Mouse (Mus musculus) C2C12 (cell line): ENCODE data around the gene Fam122c. TPM values are rescaled to one million over a fixed set of nuclear protein-coding genes. Genes with fewer than 3 reads are reported as not detected.
A peak's percentile ranks its signal among the peaks of the same experiment; 100 is the strongest.

ENCODE experiments used
- H3K27me3 ChIP-seq: one replicate; pipeline ENCODE4 v1.6.1; 2011; ENCODE audit not compliant: control insufficient read depth, insufficient read depth, insufficient read length
- H3K36me3 ChIP-seq: one replicate; pipeline ENCODE4 v1.6.1; 2011; ENCODE audit not compliant: control insufficient read depth, insufficient read depth
- H3K4me3 ChIP-seq: one replicate; pipeline ENCODE4 v1.5.1; 2011; ENCODE audit warnings: mild to moderate bottlenecking, control low read depth; ENCODE audit not compliant: poor library complexity, insufficient read depth, severe bottlenecking
- H3K79me2 ChIP-seq: one replicate; pipeline ENCODE4 v1.6.1; 2011; ENCODE audit not compliant: control insufficient read depth, insufficient read depth
- H3K79me3 ChIP-seq: one replicate; pipeline ENCODE4 v1.6.1; 2011; ENCODE audit warnings: low read depth, control low read depth
- H3ac ChIP-seq: one replicate; pipeline ENCODE3; 2011; ENCODE audit warnings: low read depth; ENCODE audit not compliant: control insufficient read depth, insufficient read length
- CEBPB ChIP-seq: IDR thresholded peaks from one replicate; pipeline ENCODE4 v1.6.1; 2011; ENCODE audit warnings: low read depth, mild to moderate bottlenecking, control low read depth, moderate library complexity
- CTCF ChIP-seq: IDR thresholded peaks from one replicate; pipeline ENCODE4 v1.5.1; 2011; ENCODE audit not compliant: control insufficient read depth, insufficient read depth, insufficient read length
- FOSL1 ChIP-seq: IDR thresholded peaks from one replicate; pipeline ENCODE4 v1.8.0; 2011; ENCODE audit warnings: mild to moderate bottlenecking, low read length; ENCODE audit not compliant: poor library complexity, insufficient read depth, severe bottlenecking
- MAX ChIP-seq: IDR thresholded peaks from one replicate; pipeline ENCODE4 v1.6.1; 2011; ENCODE audit warnings: mild to moderate bottlenecking, control low read depth
- MYOD1 ChIP-seq: IDR thresholded peaks from one replicate; pipeline ENCODE4 v1.6.1; 2011; ENCODE audit warnings: low read depth; ENCODE audit not compliant: control insufficient read depth, insufficient read length
- MYOG ChIP-seq: IDR thresholded peaks from one replicate; pipeline ENCODE4 v1.6.1; 2011; ENCODE audit not compliant: control insufficient read depth, insufficient read length; ENCODE audit errors: extremely low read depth
- USF1 ChIP-seq: IDR thresholded peaks from one replicate; pipeline ENCODE4 v1.6.1; 2011; ENCODE audit warnings: low read depth, mild to moderate bottlenecking, control low read depth, moderate library complexity
- long read RNA-seq, 2 experiments: library from polyadenylated mRNA; unstranded; transcript quantifications; one replicate each; pipeline ENCODE4 v2.0.0; 2019 to 2020
- polyA plus RNA-seq: library from polyadenylated mRNA; unstranded; fragments of >200 nt; fragmentation: generic; extraction: Trizol; gene quantifications from one replicate; pipeline ENCODE4 v1.2.1, GENCODE M21; 2012; ENCODE audit warnings: missing spikeins

Fam122c gene
- polyA plus RNA-seq: not detected
- long read RNA-seq, experiment 1: 0 reads
- long read RNA-seq, experiment 2: 0 reads

DNA sequence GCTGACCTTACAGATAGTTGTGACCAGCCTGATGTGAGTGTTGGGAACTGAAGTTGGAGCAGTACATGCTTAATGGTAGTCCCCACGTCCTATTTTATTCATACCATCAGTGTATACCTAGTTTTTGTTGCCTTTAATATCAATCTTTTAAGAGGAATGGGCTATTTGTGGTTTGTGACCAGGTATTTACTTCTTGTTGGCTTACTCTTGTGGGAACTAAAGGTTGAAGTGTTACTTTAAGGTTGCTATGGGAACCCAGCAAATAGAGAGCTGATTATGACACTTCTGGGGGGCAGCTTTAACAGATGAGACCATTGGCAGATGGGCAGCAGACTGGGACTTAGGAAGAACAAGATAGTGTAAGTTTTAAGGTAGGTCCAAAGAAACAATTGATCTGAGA lies at the start of gene Fam122c:
Gene Fam122c (plus strand): TSS at position 301 of the 400 bp plus-strand sequence.
- no peaks in the 10 kb centered on the region for H3K27me3 ChIP-seq
- H3K4me3 ChIP-seq: no peak within 1 kb of the TSS
- no peaks in the 10 kb centered on the region for H3K79me2 ChIP-seq
- H3K36me3 ChIP-seq: no peaks in the 10 kb centered on the region
- no peaks in the 10 kb centered on the region for H3K79me3 ChIP-seq
- TF ChIP-seq CTCF: no peak
- no peak for TF ChIP-seq MYOG
- TF ChIP-seq CEBPB: no peak
- TF ChIP-seq MYOD1: no peak
- no peak for TF ChIP-seq FOSL1
- TF ChIP-seq MAX: no peak
- no peak within 1 kb of the TSS for H3ac ChIP-seq

DNA sequence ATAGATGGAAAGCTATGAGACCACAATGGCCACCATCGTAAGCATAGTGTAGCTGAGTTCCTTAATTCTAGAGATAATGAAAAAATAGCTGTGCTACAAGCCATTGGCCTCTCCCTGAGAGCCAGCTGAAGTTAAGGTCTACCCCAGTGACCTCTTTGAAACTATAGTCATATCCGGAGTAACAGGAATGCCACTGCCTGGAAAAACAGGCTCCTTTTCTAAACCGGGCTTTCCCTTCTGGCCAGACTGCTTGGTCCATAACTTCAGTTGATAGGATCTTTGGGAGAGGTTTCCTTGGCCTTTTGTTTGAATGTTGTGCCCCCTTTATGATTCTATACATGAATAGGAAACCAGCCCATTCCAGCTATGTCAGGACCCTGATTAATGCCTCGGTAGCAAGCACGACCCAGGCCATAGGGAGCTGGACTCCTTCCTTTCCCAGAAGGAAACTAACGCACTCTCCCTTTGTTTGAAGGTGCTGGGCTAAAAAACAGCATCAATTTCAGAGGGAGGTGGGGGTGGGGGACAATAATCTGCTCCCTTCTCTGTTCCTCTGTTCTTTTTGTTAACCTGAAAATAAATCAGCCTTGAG lies 48.8 kb upstream of the Fam122c start:
- Histone ChIP-seq H3K27me3 (no peaks in the 10 kb centered on the region), H3K36me3 (no peaks in the 10 kb centered on the region), H3K79me2 (no peaks in the 10 kb centered on the region), H3ac (no peak overlapping the region), H3K79me3 (no peaks in the 10 kb centered on the region), H3K4me3 (no peak overlapping the region)
- no peak for TF ChIP-seq MAX
- TF ChIP-seq MYOG: no peak
- no peak for TF ChIP-seq MYOD1
- no peak for TF ChIP-seq CEBPB
- no peak for TF ChIP-seq FOSL1
- TF ChIP-seq CTCF: no peak
- TF ChIP-seq USF1: no peak

DNA sequence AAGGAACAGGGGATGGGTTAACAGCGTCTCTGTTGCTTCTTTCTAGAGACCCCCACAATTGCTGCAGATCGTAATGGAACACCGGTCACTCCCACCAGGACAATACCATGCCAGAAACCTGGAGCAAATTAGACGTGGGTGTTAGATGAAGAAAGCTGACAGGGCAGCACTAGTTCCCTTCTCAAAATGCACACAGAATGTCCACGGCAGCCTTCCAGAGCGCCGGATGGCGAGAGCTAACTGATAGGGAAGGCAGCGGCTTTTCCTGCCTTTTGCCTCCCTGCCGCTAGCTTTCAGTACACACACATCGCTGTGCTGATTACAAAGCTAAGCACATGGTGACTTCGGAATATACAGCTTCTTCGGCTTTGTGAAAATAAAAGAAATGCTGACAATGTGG lies 41.3 kb upstream of the Fam122c start:
- no peaks in the 10 kb centered on the region for H3K36me3 ChIP-seq
- no peaks in the 10 kb centered on the region for H3K27me3 ChIP-seq
- H3K79me3 ChIP-seq: no peaks in the 10 kb centered on the region
- TF ChIP-seq MYOD1 (no peak), CTCF (no peak), MYOG (no peak), CEBPB (no peak), USF1 (no peak), FOSL1 (no peak), MAX (no peak)
- no peaks in the 10 kb centered on the region for H3K79me2 ChIP-seq
- H3K4me3 ChIP-seq: no peak overlapping the region
- no peak overlapping the region for H3ac ChIP-seq

DNA sequence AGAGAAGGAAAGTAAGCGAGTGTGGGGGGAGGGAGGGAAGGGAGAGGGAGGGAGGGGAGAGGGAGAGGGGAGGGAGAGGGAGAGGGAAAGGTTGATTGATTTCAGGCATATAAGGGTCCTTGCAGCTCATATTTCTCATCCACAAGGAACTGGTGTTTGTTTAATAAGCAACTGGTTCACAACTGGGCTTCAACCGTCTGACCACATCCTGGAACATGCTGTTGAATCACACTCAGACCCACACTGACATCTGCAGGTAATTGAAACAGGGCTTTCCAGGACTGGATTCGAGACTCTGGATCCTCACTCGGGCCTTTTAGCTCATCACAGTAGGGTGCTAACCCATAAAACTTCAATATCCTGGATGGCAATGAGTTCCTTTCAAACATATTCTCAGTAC lies 39.5 kb upstream of the Fam122c start:
- no peaks in the 10 kb centered on the region for H3K36me3 ChIP-seq
- no peak overlapping the region for H3ac ChIP-seq
- H3K4me3 ChIP-seq: no peak overlapping the region
- no peaks in the 10 kb centered on the region for H3K79me3 ChIP-seq
- H3K79me2 ChIP-seq: no peaks in the 10 kb centered on the region
- no peaks in the 10 kb centered on the region for H3K27me3 ChIP-seq
- TF ChIP-seq CEBPB (no peak), CTCF (peak; percentile 49), FOSL1 (no peak), USF1 (no peak)

DNA sequence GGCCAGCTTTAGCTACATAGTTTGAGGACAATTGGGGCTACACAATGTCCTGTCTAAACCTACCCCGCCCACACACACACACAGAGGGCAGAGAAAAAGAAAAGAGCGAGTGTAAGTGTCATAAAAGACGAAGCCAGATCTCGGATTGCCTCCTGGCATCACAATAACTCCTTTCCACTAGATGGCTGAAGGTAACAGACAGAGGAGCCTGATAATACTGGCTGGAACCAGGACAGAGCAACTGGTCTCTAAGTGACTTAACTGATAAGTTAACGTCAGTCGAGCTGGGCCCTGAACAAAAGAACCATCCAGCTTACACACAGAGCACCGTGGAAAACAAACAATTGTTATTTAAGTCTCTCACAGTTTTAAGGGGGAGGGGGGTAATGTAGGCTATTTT lies 36.8 kb upstream of the Fam122c start:
- Histone ChIP-seq H3K4me3 (no peak overlapping the region), H3K79me3 (no peaks in the 10 kb centered on the region), H3K27me3 (no peaks in the 10 kb centered on the region), H3ac (no peak overlapping the region), H3K36me3 (no peaks in the 10 kb centered on the region), H3K79me2 (no peaks in the 10 kb centered on the region)
- TF ChIP-seq FOSL1 (no peak), CEBPB (no peak), USF1 (no peak), MYOD1 (no peak), MAX (no peak), MYOG (no peak), CTCF (no peak)

DNA sequence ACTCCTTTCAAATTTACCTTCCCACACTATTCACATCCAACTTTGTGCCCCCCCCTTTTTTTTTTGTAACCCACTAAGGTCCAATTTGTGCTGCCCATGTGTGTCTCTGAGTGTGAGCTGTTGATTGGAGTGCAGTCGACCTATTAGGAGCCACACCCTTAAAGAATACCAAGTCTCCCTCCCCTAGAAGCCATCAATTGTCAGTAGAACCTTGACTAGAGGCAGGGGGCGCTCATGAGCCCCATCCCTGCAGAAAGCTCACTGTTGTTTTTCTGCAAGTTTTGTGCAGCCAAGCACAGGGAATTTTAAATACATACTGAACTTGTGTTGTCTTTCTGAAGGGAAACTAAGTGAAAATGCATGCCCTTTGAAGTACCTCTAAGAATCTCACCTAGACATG lies 35.3 kb upstream of the Fam122c start:
- H3K79me2 ChIP-seq: no peaks in the 10 kb centered on the region
- no peak overlapping the region for H3K4me3 ChIP-seq
- TF ChIP-seq CEBPB: no peak
- no peak for TF ChIP-seq CTCF
- TF ChIP-seq FOSL1: no peak
- TF ChIP-seq MYOG: no peak
- TF ChIP-seq MYOD1: no peak
- TF ChIP-seq MAX: no peak
- no peak for TF ChIP-seq USF1
- H3K79me3 ChIP-seq: no peaks in the 10 kb centered on the region
- H3ac ChIP-seq: no peak overlapping the region
- no peaks in the 10 kb centered on the region for H3K27me3 ChIP-seq
- no peaks in the 10 kb centered on the region for H3K36me3 ChIP-seq
